Mouse (Mus musculus) MEL (cell line): ENCODE results near the gene Ccl17. TPM values are rescaled to one million over a fixed set of nuclear protein-coding genes. Genes with fewer than 3 reads are reported as not detected.

Experiments
- DNase-seq: peaks from one replicate; pipeline ENCODE4 v3.0.0; 2011; ENCODE audit warnings: low read depth, low spot score
- H3K27ac ChIP-seq: 2 replicates; pipeline ENCODE4 v1.5.1; 2012; ENCODE audit warnings: low read depth, mild to moderate bottlenecking, control low read depth, low read length, moderate library complexity; ENCODE audit not compliant: control insufficient read depth
- H3K27me3 ChIP-seq, 2 experiments: fragments of 150-350 bp in 1 of 2; sonication (generic) in 1 of 2; 2 replicates each; pipeline ENCODE4 v1.6.1; 2012; ENCODE audit warnings: low read length in 2 of 2, mild to moderate bottlenecking in 2 of 2, improper control_type of control experiment in 1 of 2, moderate library complexity in 1 of 2; ENCODE audit not compliant: insufficient read depth in 2 of 2, control insufficient read depth in 1 of 2
- H3K36me3 ChIP-seq, 2 experiments: 2 replicates each; pipeline ENCODE4 v1.6.1; 2012 to 2014; ENCODE audit warnings: low read length in 2 of 2, improper control_type of control experiment in 1 of 2, inconsistent platforms in 1 of 2, mild to moderate bottlenecking in 1 of 2; ENCODE audit not compliant: insufficient read depth in 2 of 2, control insufficient read depth in 1 of 2
- H3K4me1 ChIP-seq, 2 experiments: fragments of 150-350 bp in 1 of 2; sonication (generic) in 1 of 2; 2 replicates each; pipeline ENCODE4 v1.6.1; 2012; ENCODE audit warnings: low read length in 2 of 2, improper control_type of control experiment in 1 of 2, mild to moderate bottlenecking in 1 of 2; ENCODE audit not compliant: insufficient read depth in 2 of 2, control insufficient read depth in 1 of 2
- H3K4me3 ChIP-seq, 2 experiments: fragments of 150-350 bp in 1 of 2; sonication (generic) in 1 of 2; 2 replicates each; pipeline ENCODE4 v1.5.1; 2012; ENCODE audit warnings: low read depth in 2 of 2, low read length in 2 of 2, mild to moderate bottlenecking in 2 of 2, moderate library complexity in 2 of 2, control low read depth in 1 of 2, improper control_type of control experiment in 1 of 2; ENCODE audit not compliant: control insufficient read depth in 1 of 2, insufficient read depth in 1 of 2
- H3K79me2 ChIP-seq: 2 replicates; pipeline ENCODE4 v1.6.1; 2012; ENCODE audit warnings: mild to moderate bottlenecking, low read length, moderate library complexity; ENCODE audit not compliant: control insufficient read depth, poor library complexity, insufficient read depth
- H3K9ac ChIP-seq: 2 replicates; pipeline ENCODE4 v1.6.1; 2012; ENCODE audit warnings: low read depth, mild to moderate bottlenecking, control low read depth, low read length, moderate library complexity; ENCODE audit not compliant: control insufficient read depth, poor library complexity, severe bottlenecking
- H3K9me3 ChIP-seq: fragments of 150-350 bp; sonication (generic); replicated peaks from 2 replicates; pipeline ENCODE4 v1.6.1; 2012; ENCODE audit warnings: mild to moderate bottlenecking, low read length, improper control_type of control experiment, moderate library complexity; ENCODE audit not compliant: insufficient read depth
- BHLHE40 ChIP-seq: IDR thresholded peaks from 2 replicates; pipeline ENCODE4 v1.6.1; 2012; ENCODE audit warnings: low read depth, mild to moderate bottlenecking, inconsistent platforms, low read length, improper control_type of control experiment, borderline replicate concordance
- CHD1 ChIP-seq: IDR thresholded peaks from 2 replicates; pipeline ENCODE4 v1.6.1; 2012; ENCODE audit warnings: low read depth, mild to moderate bottlenecking, inconsistent platforms, low read length, improper control_type of control experiment
- CTCF ChIP-seq, 3 experiments: IDR thresholded peaks in 2 of 3; conservative IDR thresholded peaks in 1 of 3; 2 replicates each; pipeline ENCODE4 v1.5.1; 2011 to 2012; ENCODE audit warnings: low read length in 3 of 3, low read depth in 2 of 3, mild to moderate bottlenecking in 2 of 3, improper control_type of control experiment in 1 of 3, inconsistent platforms in 1 of 3, mixed read lengths in 1 of 3, moderate library complexity in 1 of 3; ENCODE audit not compliant: control insufficient read depth in 1 of 3, insufficient read depth in 1 of 3, poor library complexity in 1 of 3, severe bottlenecking in 1 of 3
- ELF1 ChIP-seq: IDR thresholded peaks from 2 replicates; pipeline ENCODE4 v1.6.1; 2014; ENCODE audit warnings: low read depth, mild to moderate bottlenecking, inconsistent platforms, low read length, improper control_type of control experiment, moderate library complexity
- GATA1 ChIP-seq: IDR thresholded peaks from 2 replicates; pipeline ENCODE4 v1.6.1; 2011; ENCODE audit warnings: low read depth, low read length, improper control_type of control experiment
- HCFC1 ChIP-seq: IDR thresholded peaks from 2 replicates; pipeline ENCODE4 v1.6.1; 2012; ENCODE audit warnings: low read depth, mild to moderate bottlenecking, inconsistent platforms, low read length, improper control_type of control experiment, moderate library complexity
- KAT2A ChIP-seq: conservative IDR thresholded peaks from 2 replicates; pipeline ENCODE4 v1.6.1; 2012; ENCODE audit warnings: low read depth, low read length, improper control_type of control experiment, inconsistent platforms
- MAFK ChIP-seq: IDR thresholded peaks from 2 replicates; pipeline ENCODE4 v1.6.1; 2011; ENCODE audit warnings: low read depth, mild to moderate bottlenecking, low read length, improper control_type of control experiment, borderline replicate concordance
- MXI1 ChIP-seq: IDR thresholded peaks from 2 replicates; pipeline ENCODE4 v1.6.1; 2011; ENCODE audit warnings: mild to moderate bottlenecking, low read depth, low read length, improper control_type of control experiment
- MYB ChIP-seq: IDR thresholded peaks from 2 replicates; pipeline ENCODE4 v1.6.1; 2011; ENCODE audit warnings: mild to moderate bottlenecking, low read depth, low read length, improper control_type of control experiment
- MYC ChIP-seq: IDR thresholded peaks from 2 replicates; pipeline ENCODE4 v1.6.1; 2011; ENCODE audit warnings: low read depth, mild to moderate bottlenecking, low read length, improper control_type of control experiment, moderate library complexity
- NELFE ChIP-seq: IDR thresholded peaks from 2 replicates; pipeline ENCODE4 v1.6.1; 2011; ENCODE audit warnings: low read depth, low read length, improper control_type of control experiment
- NRF1 ChIP-seq: IDR thresholded peaks from 2 replicates; pipeline ENCODE4 v1.6.1; 2014; ENCODE audit warnings: low read depth, mild to moderate bottlenecking, inconsistent platforms, low read length, improper control_type of control experiment, moderate library complexity; ENCODE audit not compliant: poor library complexity, insufficient read depth, severe bottlenecking
- RAD21 ChIP-seq: IDR thresholded peaks from 2 replicates; pipeline ENCODE4 v1.6.1; 2011; ENCODE audit warnings: mild to moderate bottlenecking, low read depth, low read length, improper control_type of control experiment
- RCOR1 ChIP-seq: IDR thresholded peaks from 2 replicates; pipeline ENCODE4 v1.6.1; 2012; ENCODE audit warnings: low read depth, mild to moderate bottlenecking, inconsistent platforms, low read length, improper control_type of control experiment
- UBTF ChIP-seq: IDR thresholded peaks from 2 replicates; pipeline ENCODE4 v1.6.1; 2012; ENCODE audit warnings: low read depth, mild to moderate bottlenecking, inconsistent platforms, low read length, improper control_type of control experiment, moderate library complexity, borderline replicate concordance; ENCODE audit not compliant: insufficient read depth
- USF1 ChIP-seq: IDR thresholded peaks from 2 replicates; pipeline ENCODE4 v1.6.1; 2014; ENCODE audit warnings: low read depth, mild to moderate bottlenecking, inconsistent platforms, low read length, improper control_type of control experiment, moderate library complexity
- USF2 ChIP-seq, 2 experiments: IDR thresholded peaks; 2 replicates each; pipeline ENCODE4 v1.6.1; 2011 to 2012; ENCODE audit warnings: improper control_type of control experiment in 2 of 2, low read length in 2 of 2, borderline replicate concordance in 1 of 2, inconsistent platforms in 1 of 2, low read depth in 1 of 2, mild to moderate bottlenecking in 1 of 2; ENCODE audit not compliant: insufficient read depth in 1 of 2
- ZC3H11A ChIP-seq: IDR thresholded peaks from 2 replicates; pipeline ENCODE4 v1.6.1; 2012; ENCODE audit warnings: low read depth, mild to moderate bottlenecking, inconsistent platforms, low read length, improper control_type of control experiment
- ZKSCAN1 ChIP-seq: IDR thresholded peaks from 2 replicates; pipeline ENCODE4 v1.6.1; 2012; ENCODE audit warnings: low read depth, mild to moderate bottlenecking, inconsistent platforms, low read length, improper control_type of control experiment, moderate library complexity
- ZMIZ1 ChIP-seq: IDR thresholded peaks from 2 replicates; pipeline ENCODE4 v1.6.1; 2012; ENCODE audit warnings: low read depth, mild to moderate bottlenecking, inconsistent platforms, low read length, improper control_type of control experiment, moderate library complexity
- ZNF384 ChIP-seq: IDR thresholded peaks from 2 replicates; pipeline ENCODE4 v1.6.1; 2012; ENCODE audit warnings: low read depth, mild to moderate bottlenecking, inconsistent platforms, low read length, improper control_type of control experiment
- polyA plus RNA-seq, 2 experiments: library from polyadenylated mRNA; stranded (reverse) in 1 of 2; unstranded in 1 of 2; fragments of >175 nt in 1 of 2; fragments of >200 nt in 1 of 2; gene quantifications; 2 replicates each; pipeline versions ENCODE4 v1.2.1 to v1.2.4; 2012; ENCODE audit warnings: low replicate concordance in 2 of 2, low read depth in 1 of 2; ENCODE audit not compliant: insufficient read length in 2 of 2, insufficient read depth in 1 of 2, missing spikeins in 1 of 2
- total RNA-seq: library from RNA; depleted of rRNA; stranded (reverse); fragments of 300-350 nt; gene quantifications from 2 replicates; pipeline ENCODE4 v1.2.3, GENCODE M21; 2012

Gene Ccl17
- total and polyA plus RNA-seq, 3 experiments = 0.43 TPM; not detected in 2

DNA sequence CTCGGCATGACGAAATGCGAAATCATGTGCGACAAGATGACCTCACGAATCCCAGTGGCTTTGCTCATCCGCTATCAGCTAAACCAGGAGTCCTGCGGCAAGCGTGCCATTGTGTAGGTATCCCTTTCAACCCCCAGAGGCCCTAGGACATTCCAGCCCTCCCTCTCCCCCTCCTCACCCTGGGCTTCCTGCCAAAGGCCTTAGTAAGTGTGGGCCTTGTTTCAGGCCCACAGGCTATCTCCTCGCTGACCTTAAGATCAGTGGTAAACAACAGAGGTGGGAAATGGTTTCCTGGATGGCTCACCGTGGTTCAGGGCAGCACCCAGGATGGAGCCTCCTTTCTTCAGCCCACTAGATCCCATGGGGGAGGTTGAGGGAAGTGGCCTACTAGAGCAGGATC lies 32.2 kb upstream of the Ccl17 start:
- no peak for TF ChIP-seq GATA1
- TF ChIP-seq USF2 (IDR thresholded peaks at IDR 0.05; ENCODE audit: borderline replicate concordance in 1 of 2, insufficient read depth in 1 of 2, low read depth in 1 of 2, low read length in 2 of 2) = no peak
- no peak for TF ChIP-seq ZC3H11A
- TF ChIP-seq MXI1 = no peak
- no peak for TF ChIP-seq RAD21
- no peak for TF ChIP-seq MAFK
- TF ChIP-seq BHLHE40 = no peak
- no peak for TF ChIP-seq ZNF384
- TF ChIP-seq, all 39 proteins: peak for 0
- Histone ChIP-seq H3K36me3 (no peaks in the 10 kb centered on the region), H3K9ac (no peak overlapping the region), H3K9me3 (no peaks in the 10 kb centered on the region), H3K27ac (no peak overlapping the region), H3K79me2 (no peaks in the 10 kb centered on the region), H3K27me3 (no peaks in the 10 kb centered on the region), H3K4me1 (no peaks in the 10 kb centered on the region), H3K4me3 (no peak overlapping the region)
- no peak for DNase-seq

- Histone ChIP-seq H3K9ac (no peak overlapping the region), H3K4me3 (no peak overlapping the region), H3K36me3 (no peaks in the 10 kb centered on the region), H3K27me3 (no peaks in the 10 kb centered on the region), H3K79me2 (no peaks in the 10 kb centered on the region), H3K27ac (no peak overlapping the region), H3K4me1 (no peaks in the 10 kb centered on the region), H3K9me3 (no peaks in the 10 kb centered on the region)
- DNase-seq = no peak
- no peak for TF ChIP-seq ZMIZ1
- no peak for TF ChIP-seq BHLHE40
- no peak for TF ChIP-seq NRF1
- no peak for TF ChIP-seq RAD21
- TF ChIP-seq MYB = no peak
- no peak for TF ChIP-seq MAFK
- TF ChIP-seq MYC = no peak
- no peak for TF ChIP-seq CTCF (IDR thresholded peaks at IDR 0.05 in 2 of 3, conservative IDR thresholded peaks at IDR 0.05 in 1 of 3; ENCODE audit: control insufficient read depth in 1 of 3, insufficient read depth in 1 of 3, low read depth in 2 of 3, low read length in 3 of 3, poor library complexity in 1 of 3, severe bottlenecking in 1 of 3)
- TF ChIP-seq KAT2A = no peak
- TF ChIP-seq ELF1 = no peak
- TF ChIP-seq HCFC1 = no peak
- TF ChIP-seq MXI1 = no peak
- no peak for TF ChIP-seq CHD1
- no peak for TF ChIP-seq UBTF
- no peak for TF ChIP-seq RCOR1
- no peak for TF ChIP-seq GATA1
- no peak for TF ChIP-seq ZKSCAN1
- no peak for TF ChIP-seq NELFE
- TF ChIP-seq USF1 = no peak
These were observed 31.8 kb upstream of the Ccl17 start for GRCm38 (mm10) chr8:94778473-94778872.
